Mouse (Mus musculus) kidney, embryonic 15.5 days (tissue): ENCODE measurements at regions not wholly inside any gene's neighbourhood (a gene's known extent, or its start where the extent isn't known, plus 50 kb on each side); places are given as distances from the start of the nearest gene placed in this dataset.

Experiments
- ATAC-seq: fragments of 200-750 bp; cut with Nextera tagmentation; replicated peaks from 2 replicates; pipeline ENCODE4 v1.8.0; 2017; ENCODE audit warnings: moderate TSS enrichment; ENCODE audit not compliant: low FRiP score
- H3K27ac ChIP-seq: fragments of 300-500 bp; sonication (generic); 2 replicates; pipeline ENCODE4 v1.5.1; 2015; ENCODE audit warnings: mild to moderate bottlenecking, inconsistent platforms
- H3K27me3 ChIP-seq: fragments of 300-500 bp; sonication (generic); 2 replicates; pipeline ENCODE4 v1.6.1; 2015; ENCODE audit warnings: inconsistent platforms
- H3K36me3 ChIP-seq: fragments of 300-500 bp; sonication (generic); 2 replicates; pipeline ENCODE4 v1.6.1; 2015; ENCODE audit warnings: inconsistent platforms
- H3K4me1 ChIP-seq: fragments of 300-500 bp; sonication (generic); 2 replicates; pipeline ENCODE4 v1.6.1; 2015; ENCODE audit warnings: inconsistent platforms
- H3K4me2 ChIP-seq: fragments of 300-500 bp; sonication (generic); 2 replicates; pipeline ENCODE4 v1.6.1; 2015; ENCODE audit warnings: moderate library complexity, mild to moderate bottlenecking, inconsistent platforms
- H3K4me3 ChIP-seq: fragments of 300-500 bp; sonication (generic); replicated peaks from 2 replicates; pipeline ENCODE4 v1.5.1; 2015; ENCODE audit warnings: mild to moderate bottlenecking, inconsistent platforms
- H3K9ac ChIP-seq: fragments of 300-500 bp; sonication (generic); 2 replicates; pipeline ENCODE4 v1.6.1; 2015; ENCODE audit warnings: mild to moderate bottlenecking, inconsistent platforms
- H3K9me3 ChIP-seq: fragments of 300-500 bp; sonication (generic); replicated peaks from 2 replicates; pipeline ENCODE4 v1.6.1; 2016; ENCODE audit warnings: inconsistent platforms
- WGBS: fragments of 180-500 bp; shearing (Covaris S2); methylation state at CpG from one replicate; pipeline ENCODE4 v1.1.7; 2015; ENCODE audit warnings: mixed read lengths; 5-methylcytosine and 5-hydroxymethylcytosine counted together

DNA sequence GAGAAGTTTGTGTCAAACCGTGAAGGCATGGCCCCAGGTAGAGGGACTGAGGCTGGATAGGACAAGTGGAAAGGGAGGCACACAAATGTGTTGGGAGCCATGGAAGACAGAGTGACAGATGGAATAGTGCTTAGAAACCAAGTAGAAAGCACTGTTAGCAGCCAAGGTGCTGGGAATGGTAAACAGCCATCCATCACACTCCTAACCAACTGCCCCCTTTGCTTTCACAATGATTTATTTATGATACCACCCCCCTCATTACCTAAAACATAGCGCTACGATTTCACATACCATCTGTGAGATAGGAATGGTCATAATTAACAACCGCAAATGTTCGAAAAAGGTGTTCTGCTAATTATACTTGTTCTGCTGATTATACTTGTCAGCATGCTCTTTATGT, 209.6 kb upstream of the Nbea start:
- H3K27ac ChIP-seq: no peak overlapping the region
- ATAC-seq: no peak
- no peaks in the 10 kb centered on the region for H3K36me3 ChIP-seq
- no peak overlapping the region for H3K4me2 ChIP-seq
- no peaks in the 10 kb centered on the region for H3K4me1 ChIP-seq
- H3K9me3 ChIP-seq: no peaks in the 10 kb centered on the region
- H3K27me3 ChIP-seq: no peaks in the 10 kb centered on the region
- H3K9ac ChIP-seq: no peak overlapping the region
- WGBS: 73% methylated on average over 5 of the region's 5 CpGs
- no peak overlapping the region for H3K4me3 ChIP-seq

GRCm38 (mm10) chr3:56380316-56380715, 196.8 kb upstream of the Nbea start:
- Histone ChIP-seq H3K4me2 (no peak overlapping the region), H3K9me3 (no peaks in the 10 kb centered on the region), H3K4me3 (no peak overlapping the region), H3K27ac (no peak overlapping the region), H3K9ac (no peak overlapping the region), H3K36me3 (no peaks in the 10 kb centered on the region), H3K27me3 (no peaks in the 10 kb centered on the region), H3K4me1 (no peaks in the 10 kb centered on the region)
- no peak for ATAC-seq

- WGBS: 52% methylated on average over 3 of the region's 3 CpGs
- Histone ChIP-seq H3K27ac (peak overlapping the region; percentile 18; the same call in 1 of the 2 replicates), H3K27me3 (no peaks in the 10 kb centered on the region), H3K9ac (no peak overlapping the region), H3K4me2 (no peak overlapping the region), H3K4me3 (no peak overlapping the region), H3K4me1 (no peaks in the 10 kb centered on the region), H3K9me3 (no peaks in the 10 kb centered on the region), H3K36me3 (no peaks in the 10 kb centered on the region)
- ATAC-seq: 0 out of 2 replicates have a peak, but pooled peaks have one; percentile 64
Observed at GRCm38 (mm10) chr3:56379500-56379899, 196.0 kb upstream of the Nbea start.

- no peaks in the 10 kb centered on the region for H3K27me3 ChIP-seq
- H3K4me2 ChIP-seq: no peak overlapping the region
- ATAC-seq: no peak
- H3K36me3 ChIP-seq: no peaks in the 10 kb centered on the region
- no peak overlapping the region for H3K9ac ChIP-seq
- H3K4me3 ChIP-seq: no peak overlapping the region
- no peak overlapping the region for H3K27ac ChIP-seq
- 92% methylated on average over 2 of the region's 2 CpGs for WGBS
- H3K4me1 ChIP-seq: no peaks in the 10 kb centered on the region
- H3K9me3 ChIP-seq: no peaks in the 10 kb centered on the region
Observed at GRCm38 (mm10) chr3:56362543-56362942, 179.0 kb upstream of the Nbea start.

- 54% methylated on average over 6 of the region's 6 CpGs for WGBS
- Histone ChIP-seq H3K4me3 (no peak overlapping the region), H3K9ac (no peak overlapping the region), H3K4me1 (no peaks in the 10 kb centered on the region), H3K27me3 (no peaks in the 10 kb centered on the region), H3K27ac (no peak overlapping the region), H3K36me3 (no peaks in the 10 kb centered on the region), H3K4me2 (no peak overlapping the region), H3K9me3 (no peaks in the 10 kb centered on the region)
- no peak for ATAC-seq
Observed at GRCm38 (mm10) chr3:56357035-56357701, 173.7 kb upstream of the Nbea start.

DNA sequence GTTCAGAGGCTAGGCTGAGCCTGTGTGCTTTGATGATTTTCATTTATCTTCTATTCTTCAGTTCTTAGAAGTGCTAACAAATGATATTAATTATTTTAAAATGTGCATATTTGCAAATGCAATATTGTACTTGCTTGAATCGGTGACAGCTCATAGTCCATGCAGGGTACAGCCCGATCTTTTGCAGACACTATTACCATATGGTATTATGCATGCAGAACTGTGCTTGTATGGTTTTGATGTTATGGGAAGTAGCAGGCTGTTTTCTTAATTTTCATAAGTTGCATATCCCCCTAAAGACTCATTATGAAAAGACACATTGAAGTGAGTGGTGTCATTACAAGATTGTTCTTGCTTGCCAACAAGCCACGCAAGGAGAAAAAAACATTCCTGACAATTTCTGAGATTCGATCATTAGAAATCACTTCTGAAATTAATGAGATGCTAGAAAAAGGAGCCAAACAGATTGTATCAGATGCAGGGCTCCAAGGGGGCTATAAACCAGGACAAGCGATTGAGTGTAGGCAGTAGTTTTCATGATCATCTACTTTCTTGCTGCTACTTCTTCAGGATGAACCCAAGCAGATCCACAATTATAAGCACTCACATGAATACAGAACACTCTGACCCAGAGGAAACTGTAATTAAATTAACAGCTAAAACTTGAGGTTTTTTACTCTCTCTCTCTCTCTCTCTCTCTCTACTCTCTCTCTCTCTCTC, 172.8 kb upstream of the Nbea start:
- no peaks in the 10 kb centered on the region for H3K27me3 ChIP-seq
- no peaks in the 10 kb centered on the region for H3K4me1 ChIP-seq
- no peak for ATAC-seq
- WGBS: 87% methylated on average over 5 of the region's 5 CpGs
- H3K4me2 ChIP-seq: no peak overlapping the region
- no peak overlapping the region for H3K4me3 ChIP-seq
- no peaks in the 10 kb centered on the region for H3K36me3 ChIP-seq
- no peak overlapping the region for H3K9ac ChIP-seq
- no peak overlapping the region for H3K27ac ChIP-seq
- no peaks in the 10 kb centered on the region for H3K9me3 ChIP-seq
